Mouse (Mus musculus) brain, embryonic 14.5 days (tissue): Measurements from ENCODE around the gene Esr1.

Source experiments
- CTCF ChIP-seq: fragments of 200-500 bp; IDR thresholded peaks from 2 replicates; pipeline ENCODE4 v1.5.1; 2012; ENCODE audit warnings: inconsistent platforms, mild to moderate bottlenecking, moderate library complexity, borderline replicate concordance; ENCODE audit not compliant: insufficient read depth, insufficient read length; ENCODE audit errors: extremely low read depth
- POLR2A ChIP-seq: fragments of 200-500 bp; IDR thresholded peaks from 2 replicates; pipeline ENCODE4 v1.6.1; 2012; ENCODE audit warnings: mild to moderate bottlenecking, inconsistent platforms, borderline replicate concordance; ENCODE audit not compliant: poor library complexity, insufficient read depth, insufficient read length, severe bottlenecking; ENCODE audit errors: extremely low read depth

DNA sequence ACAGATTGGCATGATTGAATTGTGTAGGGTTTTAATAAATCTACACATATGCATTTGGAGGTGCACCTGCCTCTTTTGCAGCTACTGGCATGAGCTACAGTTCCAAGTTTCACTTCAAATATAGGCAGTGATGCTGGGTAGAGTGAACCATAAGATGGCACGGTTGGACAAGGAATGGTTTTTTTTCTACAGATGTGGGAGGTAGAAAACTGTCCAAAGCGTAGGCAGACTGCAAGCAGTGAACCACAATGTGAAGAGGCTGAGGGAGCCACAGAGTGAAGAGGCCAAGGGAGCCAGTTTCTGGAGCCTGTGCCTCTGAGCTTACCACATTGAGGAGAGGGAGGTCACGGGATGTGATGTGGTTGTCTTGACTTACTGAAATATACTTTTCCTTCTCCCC lies 238.5 kb downstream of the Esr1 start:
- TF ChIP-seq CTCF (no peak), POLR2A (no peak)
